17 mouse cellular contexts compared by ENCODE assay signal in genomic region chr6:143645989-143646388, GRCm38 (mm10).
"Had no signal": no experiment of that assay in that cellular context is flagged by ENCODE, and none has a peak within 500 bp of the region (broad histone marks: within the 10 kb centered on the region; RNA-seq: fewer than 3 reads in every experiment).

No protein-coding gene starts in this region.

- H3K27me3 ChIP-seq: limb, embryonic 15.5 days; midbrain, embryonic 12.5 days; midbrain, embryonic 15.5 days had no signal

- H3K27ac ChIP-seq: limb, embryonic 15.5 days; liver, embryonic 14.5 days; macrophage; midbrain, embryonic 12.5 days; midbrain, embryonic 15.5 days; stomach, postnatal 0 days had no signal

- DNase-seq: kidney, adult 18-20 months; kidney, adult 9 months; kidney, postnatal 14 days; kidney, postnatal 4 days; liver, postnatal 0 days; lung, embryonic 14.5 days; thymus, adult 2 months; thymus, postnatal 14 days had no signal

- H3K36me3 ChIP-seq: limb, embryonic 15.5 days; midbrain, embryonic 12.5 days; midbrain, embryonic 15.5 days had no signal

- ATAC-seq: intestine, embryonic 16.5 days; liver, postnatal 0 days; lung, postnatal 0 days; midbrain, embryonic 15.5 days had no signal

- H3K4me2 ChIP-seq: limb, embryonic 15.5 days; liver, embryonic 11.5 days; lung, embryonic 14.5 days; midbrain, embryonic 12.5 days; midbrain, embryonic 15.5 days had no signal

- H3K9me3 ChIP-seq: limb, embryonic 15.5 days; midbrain, embryonic 12.5 days; midbrain, embryonic 15.5 days had no signal

- H3K4me1 ChIP-seq: midbrain, embryonic 12.5 days; midbrain, embryonic 15.5 days had no signal

- H3K9ac ChIP-seq: limb, embryonic 15.5 days; liver, embryonic 14.5 days; liver, postnatal 0 days; lung, embryonic 14.5 days; midbrain, embryonic 12.5 days; midbrain, embryonic 15.5 days had no signal

- H3K4me3 ChIP-seq: limb, embryonic 15.5 days; midbrain, embryonic 12.5 days; midbrain, embryonic 15.5 days had no signal
